Mouse (Mus musculus) thymus, postnatal 4 days (tissue): ENCODE measurements around the gene Olfr1324.
"Not testable (repeated sequence)": the region's sequence is repeated elsewhere in the genome, so short reads cannot be mapped to it uniquely, and the experiment has no call there.

Source experiments
- DNase-seq: peaks from one replicate; pipeline ENCODE4 v3.0.0; 2021

Olfr1324 gene

GRCm38 (mm10) chrX:50428398-50428797, at the start of gene Olfr1324:
Olfr1324 (minus strand) TSS chrX:50428498.
- DNase-seq: no peak

- DNase-seq: not testable (repeated sequence)
Measured at GRCm38 (mm10) chrX:50470341-50470740, 42.0 kb upstream of the Olfr1324 start.

GRCm38 (mm10) chrX:50456136-50456535, 27.8 kb upstream of the Olfr1324 start:
- no peak for DNase-seq

DNA sequence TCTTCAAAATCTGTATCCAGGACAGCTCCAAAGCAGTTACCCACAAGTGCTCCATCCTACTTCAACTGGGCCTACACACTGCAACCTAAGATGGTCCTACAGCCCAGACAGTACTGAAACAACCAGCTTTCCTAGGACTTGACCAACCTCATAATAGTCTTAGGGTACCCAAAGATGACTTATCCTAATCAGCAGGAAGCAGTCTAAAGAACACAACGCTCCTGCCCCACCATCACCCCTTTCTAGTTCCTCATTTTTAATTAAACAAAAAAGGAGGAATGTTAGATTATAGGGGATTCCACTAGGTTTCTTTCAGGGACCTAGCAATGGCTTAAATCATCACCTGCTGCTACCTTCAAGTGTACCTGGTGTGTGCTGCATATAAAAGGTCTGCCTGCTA, 15.1 kb upstream of the Olfr1324 start:
- DNase-seq: no peak

DNA sequence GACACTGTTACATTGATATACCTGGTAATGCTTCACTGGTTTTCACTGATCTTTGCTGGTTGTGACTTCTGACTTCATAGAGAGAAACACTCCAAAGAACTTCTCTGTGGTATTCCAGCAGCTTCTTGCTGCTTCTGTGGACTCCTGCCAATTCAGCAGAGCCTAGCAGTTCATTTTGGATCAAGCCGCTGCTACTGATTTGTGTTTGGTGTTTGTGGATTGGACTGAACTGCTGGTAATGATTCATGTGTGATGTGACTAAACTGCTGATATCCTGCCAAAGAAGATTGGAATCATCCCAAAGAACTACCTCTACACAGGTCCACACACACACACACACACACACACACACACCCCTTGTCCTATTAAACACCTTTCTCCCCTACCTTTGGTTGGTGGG, 14.4 kb upstream of the Olfr1324 start:
- DNase-seq: no peak

GRCm38 (mm10) chrX:50432499-50432898, 4.2 kb upstream of the Olfr1324 start:
- DNase-seq: no peak

GRCm38 (mm10) chrX:50427712-50428328, 478 bp downstream of the Olfr1324 start:
- DNase-seq: no peak

- no peak for DNase-seq
Measured at GRCm38 (mm10) chrX:50425899-50426436, 2.3 kb downstream of the Olfr1324 start.

DNA sequence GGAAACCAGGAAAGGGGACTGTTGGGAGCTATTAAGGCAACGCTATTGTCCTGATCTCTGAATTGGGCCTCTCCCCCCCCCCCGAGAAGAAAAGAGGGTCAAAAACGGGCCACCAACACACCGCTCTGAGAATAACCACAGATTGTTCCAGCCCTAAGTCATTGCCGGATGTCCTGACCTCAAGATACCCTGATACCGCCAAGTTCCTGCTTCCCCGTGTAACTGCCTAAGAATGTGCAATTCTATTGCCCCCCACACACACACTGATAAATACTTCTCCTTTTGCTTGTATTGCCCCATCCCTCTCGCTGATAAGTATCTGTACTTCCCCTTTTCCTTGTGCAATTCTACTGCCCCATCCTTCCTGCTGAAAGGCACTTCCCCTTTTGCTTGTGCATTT, 17.9 kb downstream of the Olfr1324 start:
- not testable (repeated sequence) for DNase-seq

DNA sequence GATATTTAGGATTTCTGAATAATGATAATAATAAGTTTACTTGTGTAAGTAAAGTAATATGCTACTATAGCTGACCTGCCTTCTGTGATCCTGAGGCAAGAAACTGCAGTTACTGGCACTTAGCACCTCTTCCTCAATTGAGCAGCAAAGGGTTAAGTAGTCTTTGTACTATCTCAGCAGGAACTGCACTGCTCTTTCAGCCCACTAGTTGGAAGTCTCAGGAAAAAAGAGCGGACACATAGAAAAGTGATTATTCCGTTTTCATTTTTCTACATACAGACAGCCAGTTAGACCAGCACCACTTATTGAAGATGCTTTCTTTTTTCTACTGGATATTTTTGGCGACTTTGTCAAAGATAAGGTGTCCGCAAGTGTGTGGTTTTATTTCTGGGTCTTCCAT, 37.7 kb downstream of the Olfr1324 start:
- not testable (repeated sequence) for DNase-seq

DNA sequence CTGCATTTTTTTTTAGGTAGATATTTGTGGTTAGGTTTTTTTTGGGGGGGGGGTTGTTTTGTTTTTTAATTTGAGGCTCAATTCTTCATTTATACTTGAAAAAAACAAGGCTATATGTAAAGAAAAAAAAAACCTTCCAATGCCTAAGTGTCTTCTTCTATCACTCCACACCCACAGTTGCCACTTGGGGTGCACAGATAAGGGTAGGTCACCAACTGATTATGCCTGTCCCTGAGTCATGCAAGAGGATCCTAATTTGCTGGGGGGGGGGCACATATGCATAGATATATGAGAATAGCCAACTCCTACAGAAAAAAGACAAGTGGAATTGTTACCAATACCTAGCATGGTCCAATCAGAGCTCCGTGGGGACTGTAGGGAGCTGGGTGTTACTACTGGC, 53.3 kb downstream of the Olfr1324 start:
- DNase-seq: no peak
